In the genomic region with DNA sequence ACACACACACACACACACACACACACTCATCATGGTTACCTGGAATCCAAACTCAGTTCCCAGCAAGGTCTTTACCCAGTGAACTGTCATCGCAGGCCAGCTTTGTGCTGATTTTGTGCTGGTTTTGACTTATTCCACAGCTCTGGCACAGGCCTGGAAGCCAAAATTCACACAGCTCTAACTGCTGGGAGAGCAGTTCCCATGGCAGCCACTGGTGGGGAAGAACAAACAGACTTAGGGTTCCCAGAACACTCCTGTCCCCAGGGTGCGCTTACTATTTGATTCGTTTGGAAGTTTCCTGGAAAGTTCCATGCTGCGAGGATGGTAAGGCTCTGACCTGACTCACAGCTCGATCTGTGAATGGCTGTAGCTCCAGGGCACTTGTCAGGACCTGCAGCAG, we compare ENCODE assay signal across 39 mouse cellular contexts. TPM values are rescaled to one million over a fixed set of nuclear protein-coding genes. Genes with fewer than 3 reads are reported as not detected.
DNase-seq lines count a peak whose midpoint lies in the region; ATAC-seq and TF ChIP-seq lines count a peak whose summit lies in the region.
"Had no signal": no experiment of that assay in that cellular context is flagged by ENCODE, and none has a peak within 500 bp of the region (broad histone marks: within the 10 kb centered on the region; RNA-seq: fewer than 3 reads in every experiment).

No protein-coding gene starts in this region.

- no peak for TF ChIP-seq CTCF in gastrocnemius, adult 2 months (IDR thresholded peaks at IDR 0.05)

- 0 out of 2 replicates have a peak overlapping the region, but pooled peaks have one; percentile 14 for H3K9ac ChIP-seq in limb, embryonic 12.5 days (replicated peaks)
- H3K9ac ChIP-seq: embryonic facial prominence, embryonic 15.5 days; forebrain, embryonic 12.5 days; forebrain, postnatal 0 days; heart, embryonic 12.5 days; hindbrain, embryonic 14.5 days; kidney, embryonic 15.5 days; liver, embryonic 12.5 days; liver, postnatal 0 days; midbrain, embryonic 13.5 days; neural tube, embryonic 15.5 days had no signal

- peaks cover 5% of the 10 kb centered on the region; the same call in 1 of the 2 replicates for H3K9me3 ChIP-seq in limb, embryonic 12.5 days
- no peaks in the 10 kb centered on the region for H3K9me3 ChIP-seq in limb, embryonic 10.5 days (replicated peaks)
- H3K9me3 ChIP-seq: embryonic facial prominence, embryonic 10.5 days; embryonic facial prominence, embryonic 15.5 days; kidney, embryonic 15.5 days; liver, embryonic 12.5 days; midbrain, embryonic 13.5 days; neural tube, embryonic 15.5 days had no signal

- 71% methylated on average over 5 of the region's 5 CpGs for WGBS in limb, embryonic 12.5 days
- WGBS in limb, embryonic 10.5 days = 80% methylated on average over 5 of the region's 5 CpGs

- H3K36me3 ChIP-seq in limb, embryonic 12.5 days = no peaks in the 10 kb centered on the region
- no peaks in the 10 kb centered on the region for H3K36me3 ChIP-seq in limb, embryonic 10.5 days
- H3K36me3 ChIP-seq: embryonic facial prominence, embryonic 10.5 days; embryonic facial prominence, embryonic 15.5 days; forebrain, embryonic 12.5 days; heart, embryonic 12.5 days; kidney, embryonic 15.5 days; liver, embryonic 12.5 days; midbrain, embryonic 13.5 days; neural tube, embryonic 15.5 days had no signal

- H3K27ac ChIP-seq in gastrocnemius, adult 2 months = no peak overlapping the region
- peak overlapping the region; percentile 25; the same call in 1 of the 2 replicates for H3K27ac ChIP-seq in limb, embryonic 12.5 days
- H3K27ac ChIP-seq in limb, embryonic 10.5 days = no peak overlapping the region
- H3K27ac ChIP-seq: embryonic facial prominence, embryonic 10.5 days; embryonic facial prominence, embryonic 15.5 days; forebrain, embryonic 12.5 days; heart, adult 2 months; hindbrain, embryonic 14.5 days; kidney, embryonic 15.5 days; liver, embryonic 12.5 days; macrophage; midbrain, embryonic 13.5 days; neural tube, embryonic 15.5 days had no signal

- no peak overlapping the region for H3K4me3 ChIP-seq in gastrocnemius, adult 2 months
- H3K4me3 ChIP-seq in limb, embryonic 12.5 days (replicated peaks) = no peak overlapping the region
- H3K4me3 ChIP-seq in limb, embryonic 10.5 days = no peak overlapping the region
- H3K4me3 ChIP-seq: embryonic facial prominence, embryonic 10.5 days; embryonic facial prominence, embryonic 15.5 days; forebrain, embryonic 12.5 days; heart, adult 2 months; heart, embryonic 12.5 days; kidney, embryonic 15.5 days; liver, embryonic 12.5 days; midbrain, embryonic 13.5 days; neural tube, embryonic 15.5 days had no signal

- no peaks in the 10 kb centered on the region; the same call in 1 of the 2 replicates for H3K27me3 ChIP-seq in limb, embryonic 12.5 days
- no peaks in the 10 kb centered on the region for H3K27me3 ChIP-seq in limb, embryonic 10.5 days (ENCODE audit: low read depth, poor library complexity, severe bottlenecking)
- H3K27me3 ChIP-seq: embryonic facial prominence, embryonic 15.5 days; kidney, embryonic 15.5 days; liver, embryonic 12.5 days; midbrain, embryonic 13.5 days; neural tube, embryonic 15.5 days had no signal

- H3K4me1 ChIP-seq in limb, embryonic 12.5 days (replicated peaks) = peaks cover 18% of the 10 kb centered on the region
- peaks cover 8% of the 10 kb centered on the region for H3K4me1 ChIP-seq in limb, embryonic 10.5 days
- H3K4me1 ChIP-seq: embryonic facial prominence, embryonic 15.5 days; forebrain, embryonic 12.5 days; liver, embryonic 12.5 days had no signal

- peak; percentile 12 for DNase-seq in gastrocnemius, postnatal 14 days
- DNase-seq in gastrocnemius, adult 2 months = no peak
- no peak for DNase-seq in limb, embryonic 10.5 days (ENCODE audit: low spot score)
- DNase-seq in brain, adult 2 months (ENCODE audit: low read depth, low spot score) = peak; percentile 42
- DNase-seq in layer of hippocampus, postnatal 25 days (ENCODE audit: extremely low spot score in 1 of 2, low spot score in 1 of 2) = peak; percentile 10 to 14
- no peak for DNase-seq in cerebellum, postnatal 25 days
- DNase-seq: adrenal gland, adult 2 months; adrenal gland, postnatal 36 days; cerebellum, adult 2 months; cerebellum, postnatal 14 days; forebrain, postnatal 0 days; heart, adult 2 months; heart, postnatal 4 days; kidney, adult 18-20 months; kidney, postnatal 4 days; liver, postnatal 0 days; lung, postnatal 10 days; right cerebral cortex, postnatal 4 days; thymus, adult 2 months; thymus, postnatal 4 days had no signal

- no peak for ATAC-seq in limb, embryonic 12.5 days (ENCODE audit: insufficient number of reproducible peaks, insufficient read depth, low FRiP score, low TSS enrichment, low read depth)
- ATAC-seq: activated CD4-positive, CD25-positive, alpha-beta regulatory T cell, adult 4 months; forebrain, postnatal 0 days; liver, embryonic 12.5 days; liver, postnatal 0 days; midbrain, embryonic 13.5 days had no signal

- no peak overlapping the region for H3K4me2 ChIP-seq in limb, embryonic 12.5 days
- H3K4me2 ChIP-seq: embryonic facial prominence, embryonic 15.5 days; forebrain, embryonic 12.5 days; heart, embryonic 12.5 days; hindbrain, embryonic 14.5 days; kidney, embryonic 15.5 days; liver, embryonic 12.5 days; midbrain, embryonic 13.5 days; neural tube, embryonic 15.5 days had no signal

- intact Hi-C loops in gastrocnemius, postnatal 14 days (cut with DNase I; ENCODE audit: low total_unique reads) = no loop called here
- intact Hi-C loops in gastrocnemius, adult 2 months (cut with DNase I) = no loop called here

RNA-seq across cellular contexts. Expression of a gene that starts 28.6 kb away (rescaled TPM):
- total RNA-seq in gastrocnemius, postnatal 14 days (2021) = 1 to 10 TPM; 6.0 to 7.3 TPM
- 1 to 10 TPM in 1 of 2 experiments, not detected in 1; 3.5 TPM for total RNA-seq in gastrocnemius, adult 2 months (2021)
- not detected in 2 replicates for polyA plus RNA-seq in limb, embryonic 12.5 days (2016; fragmentation: Nextera tagmentation; extraction: Ambion mirVana)
- polyA plus RNA-seq in limb, embryonic 10.5 days (2016; fragmentation: Nextera tagmentation; extraction: Ambion mirVana) = not detected in 2 replicates
- total RNA-seq in layer of hippocampus, postnatal 25 days (2021) = not detected
- total RNA-seq: adrenal gland, adult 2 months; adrenal gland, postnatal 36 days; CH12.LX; ES-E14; forebrain, postnatal 0 days; heart, adult 2 months; heart, postnatal 4 days; left cerebral cortex, adult 18-20 months; left cerebral cortex, postnatal 25 days had no signal
- polyA plus RNA-seq: adrenal gland, adult 2 months; cerebellum, adult 2 months; embryonic facial prominence, embryonic 10.5 days; embryonic facial prominence, embryonic 15.5 days; forebrain, embryonic 12.5 days; forebrain, postnatal 0 days; heart, adult 2 months; heart, embryonic 12.5 days; heart, postnatal 0 days; hindbrain, embryonic 14.5 days; intestine, embryonic 14.5 days; kidney, embryonic 15.5 days; limb, embryonic 14.5 days; liver, embryonic 12.5 days; liver, postnatal 0 days; macrophage; midbrain, embryonic 13.5 days; neural tube, embryonic 15.5 days had no signal

Comparison
In these comparisons a context has a peak if more than half of its experiments do, and no peak if none do; other contexts are left out.
1. DNase-seq: peak in gastrocnemius, postnatal 14 days (single experiment), brain, adult 2 months (single experiment) and layer of hippocampus, postnatal 25 days (2 of 2); none in gastrocnemius, adult 2 months (single experiment), limb, embryonic 10.5 days (single experiment) and cerebellum, postnatal 25 days (0 of 2).